Mouse (Mus musculus) lung, embryonic 16.5 days (tissue): ENCODE data around the gene Orm3. TPM values are rescaled to one million over a fixed set of nuclear protein-coding genes. Genes with fewer than 3 reads are reported as not detected.

Experiments
- ATAC-seq: fragments of 200-750 bp; cut with Nextera tagmentation; 2 replicates; pipeline ENCODE4 v1.8.0; 2017; ENCODE audit warnings: low read depth, mild to moderate bottlenecking, moderate library complexity
- H3K27ac ChIP-seq: fragments of 300-500 bp; sonication (generic); 2 replicates; pipeline ENCODE4 v1.5.1; 2014; ENCODE audit warnings: mild to moderate bottlenecking, control low read depth, low read length
- H3K27me3 ChIP-seq: fragments of 300-500 bp; sonication (generic); 2 replicates; pipeline ENCODE4 v1.6.1; 2014; ENCODE audit warnings: low read depth, low read length, mixed read lengths; ENCODE audit not compliant: control insufficient read depth, insufficient read depth
- H3K36me3 ChIP-seq: fragments of 300-500 bp; sonication (generic); 2 replicates; pipeline ENCODE4 v1.6.1; 2014; ENCODE audit warnings: low read length; ENCODE audit not compliant: control insufficient read depth, insufficient read depth
- H3K4me1 ChIP-seq: fragments of 300-500 bp; sonication (generic); replicated peaks from 2 replicates; pipeline ENCODE4 v1.6.1; 2014; ENCODE audit warnings: low read length, mixed read lengths; ENCODE audit not compliant: control insufficient read depth, insufficient read depth
- H3K4me2 ChIP-seq: fragments of 300-500 bp; sonication (generic); 2 replicates; pipeline ENCODE4 v1.6.1; 2014; ENCODE audit warnings: low read depth, low read length, control low read depth
- H3K4me3 ChIP-seq: fragments of 300-500 bp; sonication (generic); 2 replicates; pipeline ENCODE4 v1.5.1; 2014; ENCODE audit warnings: mild to moderate bottlenecking, low read length, control low read depth
- H3K9ac ChIP-seq: fragments of 300-500 bp; sonication (generic); 2 replicates; pipeline ENCODE4 v1.6.1; 2014; ENCODE audit warnings: low read length, control low read depth
- H3K9me3 ChIP-seq: fragments of 300-500 bp; sonication (generic); 2 replicates; pipeline ENCODE4 v1.6.1; 2016; ENCODE audit warnings: low read length; ENCODE audit not compliant: control insufficient read depth
- WGBS: fragments of 180-500 bp; shearing (Covaris S2); extraction: QIAGEN DNeasy Blood & Tissue Kit; methylation state at CpG from one replicate; pipeline ENCODE4 v1.1.7; 2014; 5-methylcytosine and 5-hydroxymethylcytosine counted together
- polyA plus RNA-seq: library from polyadenylated mRNA; unstranded; fragments of >200 nt; fragmentation: Nextera tagmentation; extraction: Ambion mirVana; gene quantifications from 2 replicates; pipeline ENCODE4 v1.2.1, GENCODE M21; 2015

Gene Orm3
- polyA plus RNA-seq, 1 experiment from 2014 or later = not detected

DNA sequence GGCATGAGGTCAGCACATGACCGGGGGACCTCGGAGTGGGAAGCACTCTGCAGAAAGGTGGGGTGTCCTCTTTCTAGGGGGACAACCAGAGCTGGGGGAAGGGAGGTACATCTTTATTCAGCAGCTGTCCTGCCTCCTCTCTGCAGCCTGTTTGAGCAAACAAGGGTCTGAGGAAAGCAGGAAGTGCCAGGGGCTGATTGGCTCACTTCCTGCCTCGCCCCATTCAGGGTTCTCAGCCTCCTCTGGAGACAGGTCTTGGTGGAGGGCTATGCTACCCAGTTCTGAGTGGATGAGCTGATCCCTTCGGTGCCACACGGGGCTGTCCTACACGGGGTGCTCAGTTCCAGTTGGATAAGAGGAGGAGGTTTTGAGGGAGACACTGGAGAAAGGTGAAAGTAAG is 35.4 kb downstream of the Orm3 start:
- Histone ChIP-seq H3K36me3 (peaks cover 17% of the 10 kb centered on the region), H3K9me3 (no peaks in the 10 kb centered on the region), H3K27me3 (no peaks in the 10 kb centered on the region), H3K27ac (no peak overlapping the region; the same call in 1 of the 2 replicates), H3K4me1 (peaks cover 4% of the 10 kb centered on the region), H3K4me3 (no peak overlapping the region), H3K9ac (no peak overlapping the region), H3K4me2 (no peak overlapping the region)
- WGBS = 62% methylated on average over 6 of the region's 6 CpGs
- ATAC-seq = no peak

GRCm38 (mm10) chr4:63397981-63398537 is 42.1 kb downstream of the Orm3 start:
- ATAC-seq = no peak
- Histone ChIP-seq H3K4me1 (peaks cover 42% of the 10 kb centered on the region), H3K9ac (0 out of 2 replicates have a peak overlapping the region, but pooled peaks have one; percentile 17), H3K27me3 (no peaks in the 10 kb centered on the region), H3K9me3 (no peaks in the 10 kb centered on the region), H3K27ac (no peak overlapping the region), H3K4me2 (no peak overlapping the region), H3K4me3 (no peak overlapping the region), H3K36me3 (peaks cover 8% of the 10 kb centered on the region)
- WGBS = 79% methylated on average over 10 of the region's 10 CpGs

DNA sequence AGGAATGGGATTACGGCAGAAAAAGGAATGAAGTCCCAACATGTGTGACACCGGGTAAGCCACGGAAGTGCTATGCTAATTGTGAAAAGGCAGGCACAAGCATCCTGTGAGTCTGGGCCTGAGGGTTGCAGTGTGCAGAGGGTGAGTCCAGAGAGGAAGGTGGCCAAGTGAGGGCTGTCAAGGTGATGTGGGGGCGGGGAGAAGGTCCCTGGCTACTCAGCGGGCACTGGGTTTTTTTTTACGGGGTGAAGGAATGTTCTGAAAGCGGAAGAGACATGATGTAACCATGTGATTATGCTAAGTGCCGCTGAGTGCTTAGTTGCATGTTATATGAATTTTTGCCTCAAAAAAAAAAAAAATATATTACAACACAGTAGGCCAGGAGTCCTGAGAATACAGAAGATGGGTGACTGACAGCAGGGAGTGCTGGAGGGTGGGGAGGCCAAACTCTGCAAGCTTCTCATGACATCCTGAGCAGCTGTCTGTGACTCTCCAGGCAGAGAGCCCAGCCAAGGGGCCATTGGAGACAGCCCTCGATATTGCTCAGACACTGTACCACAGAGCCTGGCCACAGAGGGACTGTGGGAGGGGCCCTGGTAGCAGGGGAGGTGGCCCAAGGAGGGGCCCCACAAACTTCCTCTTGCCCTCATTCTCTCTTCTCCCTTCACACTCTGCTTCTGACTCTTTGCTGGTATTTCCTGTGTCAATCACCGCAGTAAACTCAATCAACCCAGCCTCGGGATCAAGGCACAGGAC is 43.1 kb downstream of the Orm3 start:
- Histone ChIP-seq H3K4me2 (peak overlapping the region; percentile 21), H3K27me3 (no peaks in the 10 kb centered on the region), H3K4me1 (peaks cover 49% of the 10 kb centered on the region), H3K9me3 (no peaks in the 10 kb centered on the region), H3K36me3 (peaks cover 8% of the 10 kb centered on the region), H3K27ac (peak overlapping the region; percentile 83), H3K9ac (no peak overlapping the region), H3K4me3 (no peak overlapping the region)
- peak; percentile 54 for ATAC-seq
- WGBS = 24% methylated on average over 11 of the region's 11 CpGs

- Histone ChIP-seq H3K27me3 (no peaks in the 10 kb centered on the region), H3K27ac (peak overlapping the region; percentile 83), H3K4me1 (peaks cover 57% of the 10 kb centered on the region), H3K9ac (no peak overlapping the region), H3K36me3 (peaks cover 2% of the 10 kb centered on the region; the same call in 1 of the 2 replicates), H3K4me2 (no peak overlapping the region), H3K4me3 (no peak overlapping the region), H3K9me3 (no peaks in the 10 kb centered on the region)
- WGBS = 58% methylated on average over 7 of the region's 8 CpGs
- ATAC-seq = no peak
Observed at GRCm38 (mm10) chr4:63399691-63400270, 43.8 kb downstream of the Orm3 start.

DNA sequence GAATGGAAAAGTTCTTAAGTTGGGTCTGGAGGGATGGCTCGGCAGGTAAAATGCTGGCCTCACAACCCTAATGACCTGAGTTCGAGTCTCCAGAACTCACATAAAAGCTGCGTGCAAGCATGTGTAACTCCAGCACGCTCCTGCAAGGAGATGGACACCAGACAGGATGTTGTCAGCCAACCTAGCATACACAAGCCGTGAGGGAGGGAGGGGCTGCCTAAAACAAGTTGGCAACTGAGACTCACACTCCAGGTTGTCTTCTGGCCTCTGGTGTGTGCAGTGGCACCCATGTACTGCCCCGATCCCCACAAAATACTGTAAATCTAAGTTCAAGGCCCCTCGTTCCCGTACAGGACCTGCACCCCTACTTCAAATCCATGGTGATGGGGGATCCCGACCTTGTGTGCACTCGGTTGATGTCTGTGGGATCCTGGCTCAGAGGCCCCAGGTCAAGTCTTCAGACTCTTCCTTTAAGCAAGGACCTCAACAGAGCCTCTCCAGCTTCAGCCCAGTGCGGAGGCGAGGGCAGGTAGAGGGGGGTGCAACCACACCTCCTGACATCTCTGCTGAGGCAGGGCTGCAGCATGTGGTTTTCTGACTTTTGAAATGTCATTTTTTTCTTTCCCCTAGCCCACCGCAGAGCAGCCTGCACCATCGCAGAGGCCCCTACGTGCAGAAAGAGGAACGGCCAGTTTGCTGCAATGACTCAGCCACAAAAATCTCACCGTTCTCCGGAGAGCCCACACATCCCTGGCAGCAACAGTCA is 44.8 kb downstream of the Orm3 start:
- Histone ChIP-seq H3K4me3 (no peak overlapping the region), H3K9ac (no peak overlapping the region), H3K36me3 (no peaks in the 10 kb centered on the region), H3K27ac (peak overlapping the region; percentile 83; the same call in 1 of the 2 replicates), H3K9me3 (no peaks in the 10 kb centered on the region), H3K4me1 (peaks cover 66% of the 10 kb centered on the region), H3K27me3 (no peaks in the 10 kb centered on the region), H3K4me2 (no peak overlapping the region)
- WGBS = 74% methylated on average over 18 of the region's 18 CpGs
- no peak for ATAC-seq

DNA sequence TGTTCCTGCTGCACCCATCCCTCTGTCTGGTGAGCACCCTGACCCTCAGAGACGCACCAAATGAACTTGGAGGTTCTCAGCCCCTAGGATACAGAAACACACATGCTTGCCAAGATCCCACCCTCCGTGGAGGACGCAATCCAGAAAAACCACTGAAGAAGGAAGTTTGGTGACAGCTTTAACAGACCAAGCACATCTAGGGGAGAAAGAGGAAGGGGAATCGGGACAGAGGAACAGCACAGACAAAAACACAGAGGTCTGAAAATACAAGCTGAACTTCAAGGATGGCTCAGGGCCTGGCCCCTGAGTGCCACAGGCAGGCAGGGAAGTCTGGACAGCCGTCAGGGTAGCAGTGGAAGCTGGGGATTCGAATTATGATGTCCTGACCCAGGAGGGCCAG is 45.7 kb downstream of the Orm3 start:
- Histone ChIP-seq H3K4me3 (0 out of 2 replicates have a peak overlapping the region, but pooled peaks have one; percentile 47), H3K4me2 (peak overlapping the region; percentile 70), H3K27me3 (no peaks in the 10 kb centered on the region), H3K36me3 (no peaks in the 10 kb centered on the region), H3K9me3 (no peaks in the 10 kb centered on the region), H3K27ac (peak overlapping the region; percentile 97; the same call in 1 of the 2 replicates), H3K9ac (peak overlapping the region; percentile 21), H3K4me1 (peaks cover 72% of the 10 kb centered on the region)
- 42% methylated on average over 6 of the region's 6 CpGs for WGBS
- ATAC-seq = no peak

DNA sequence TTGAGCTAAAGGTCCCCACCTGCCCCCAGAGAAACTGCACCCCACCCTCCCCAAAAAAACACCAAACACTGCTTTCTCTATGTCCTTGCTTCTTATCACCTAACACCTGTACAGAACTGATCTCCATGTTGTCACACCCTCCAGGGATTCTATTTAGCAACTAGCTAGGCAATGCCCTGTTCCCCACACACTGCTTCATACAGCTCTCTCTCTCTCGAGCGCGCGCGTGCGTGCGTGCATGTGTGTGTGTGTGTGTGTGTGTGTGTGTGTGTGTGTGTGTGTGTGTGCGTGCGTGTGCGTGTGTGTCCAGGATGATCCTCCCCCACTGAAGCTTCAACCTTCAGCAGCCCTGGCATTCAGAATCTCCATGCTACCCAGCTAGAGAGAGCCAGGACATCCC is 46.1 kb downstream of the Orm3 start:
- peak overlapping the region; percentile 97 for H3K27ac ChIP-seq
- H3K4me3 ChIP-seq = peak overlapping the region; percentile 47
- ATAC-seq = no peak
- 55% methylated on average over 4 of the region's 10 CpGs for WGBS
- H3K9me3 ChIP-seq = no peaks in the 10 kb centered on the region
- peak overlapping the region; percentile 70 for H3K4me2 ChIP-seq
- peak overlapping the region; percentile 69 for H3K9ac ChIP-seq
- no peaks in the 10 kb centered on the region for H3K27me3 ChIP-seq
- H3K36me3 ChIP-seq = no peaks in the 10 kb centered on the region
- peaks cover 73% of the 10 kb centered on the region for H3K4me1 ChIP-seq

DNA sequence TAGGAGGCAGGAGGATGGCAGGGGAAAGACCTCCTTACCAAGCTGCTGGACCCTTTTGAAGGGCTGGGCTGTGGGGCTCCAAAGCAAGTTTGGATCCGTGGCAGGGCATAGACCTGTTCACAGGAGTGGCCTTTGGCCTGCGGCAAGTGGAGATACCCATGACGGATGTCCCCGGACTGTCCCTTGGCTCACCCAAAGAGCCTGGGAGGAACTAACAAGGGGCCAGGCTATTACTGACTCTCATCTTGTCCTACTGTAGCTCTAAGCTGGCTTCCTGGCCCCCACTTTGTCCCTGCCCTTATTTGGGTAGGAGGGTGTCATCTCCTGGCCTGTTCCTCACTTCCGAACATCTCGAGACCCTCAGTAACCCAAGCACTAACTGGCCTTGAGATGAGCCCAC is 46.6 kb downstream of the Orm3 start:
- 14% methylated on average over 6 of the region's 6 CpGs for WGBS
- peak overlapping the region; percentile 70 for H3K4me2 ChIP-seq
- H3K9ac ChIP-seq = peak overlapping the region; percentile 69
- no peaks in the 10 kb centered on the region for H3K36me3 ChIP-seq
- peak overlapping the region; percentile 97 for H3K27ac ChIP-seq
- peak; percentile 28 for ATAC-seq
- H3K9me3 ChIP-seq = no peaks in the 10 kb centered on the region
- peaks cover 75% of the 10 kb centered on the region for H3K4me1 ChIP-seq
- H3K27me3 ChIP-seq = no peaks in the 10 kb centered on the region
- H3K4me3 ChIP-seq = peak overlapping the region; percentile 47
